Mouse (Mus musculus) CD4-positive, CD25-positive, alpha-beta regulatory T cell (primary cell): Measurements from ENCODE around the gene Scgb2b24. TPM values are rescaled to one million over a fixed set of nuclear protein-coding genes. Genes with fewer than 3 reads are reported as not detected.

Experiments used
- polyA plus RNA-seq: library from polyadenylated mRNA; unstranded; fragments of 100-300 nt; shearing (Covaris generic); gene quantifications from one replicate; pipeline ENCODE4 v1.2.1, GENCODE M21; 2017

Scgb2b24 gene
- not detected for polyA plus RNA-seq

GRCm38 (mm10) chr7:33739212-33739611 lies at the start of gene Scgb2b24:
Scgb2b24 (minus strand) TSS chr7:33739312.

GRCm38 (mm10) chr7:33743499-33743898 lies 4.4 kb upstream of the Scgb2b24 start, which contains the start of gene Scgb1b24:
Scgb1b24 (plus strand) TSS chr7:33743799.

Other genes starting within 250 kb of the Scgb2b24 start
- gene Scgb2b21, start 218.9 kb downstream of the Scgb2b24 start, polyA plus RNA-seq: not detected
- gene Scgb1b24, start 4.5 kb upstream of the Scgb2b24 start, polyA plus RNA-seq: not detected
- not detected for gene Scgb2b26, start 205.7 kb upstream of the Scgb2b24 start, polyA plus RNA-seq